Mouse (Mus musculus) left cerebral cortex, postnatal 14 days (tissue): Measurements from ENCODE around the gene Klhl26. TPM values are rescaled to one million over a fixed set of nuclear protein-coding genes. Genes with fewer than 3 reads are reported as not detected.
"Not testable (repeated sequence)": the region's sequence is repeated elsewhere in the genome, so short reads cannot be mapped to it uniquely, and the experiment has no call there.

ENCODE experiments used
- DNase-seq, 2 experiments: peaks; one replicate each; pipeline ENCODE4 v3.0.0; 2021 to 2022; ENCODE audit warnings: low spot score in 2 of 2, mixed read lengths in 1 of 2
- intact Hi-C: fragments of 180-260 bp; cut with DNase I; formaldehyde crosslinking; loops from one replicate; pipeline ENCODE4 v1.15.1; 2025
- long read RNA-seq, 2 experiments: library from polyadenylated mRNA; stranded (forward); transcript quantifications; one replicate each; pipeline ENCODE4 v2.0.0; 2021
- total RNA-seq, 2 experiments: library from RNA; stranded (reverse); gene quantifications; 2 replicates each; pipeline ENCODE4 v1.2.3; 2021

Gene Klhl26
- total RNA-seq, result 10 to 100 TPM; 37.2 to 37.9 TPM
- long read RNA-seq, experiment 1, transcript Klhl26-201 (3 exons, 2,991 nt), result major isoform, 47 of 84 reads
- long read RNA-seq, experiment 1, partial matches to known transcripts, result 2 of 84 reads
- long read RNA-seq, experiment 1, other reads (novel, unspliced or antisense), result 26 of 84 reads
- long read RNA-seq, experiment 2, transcript Klhl26-202 (2 exons, 2,734 nt), result minor isoform, 7 of 81 reads
- long read RNA-seq, experiment 2, transcript Klhl26-201 (3 exons, 2,991 nt), result major isoform, 41 of 81 reads
- long read RNA-seq, experiment 2, partial matches to known transcripts, result 0 of 81 reads
- long read RNA-seq, experiment 2, other reads (novel, unspliced or antisense), result 30 of 81 reads

DNA sequence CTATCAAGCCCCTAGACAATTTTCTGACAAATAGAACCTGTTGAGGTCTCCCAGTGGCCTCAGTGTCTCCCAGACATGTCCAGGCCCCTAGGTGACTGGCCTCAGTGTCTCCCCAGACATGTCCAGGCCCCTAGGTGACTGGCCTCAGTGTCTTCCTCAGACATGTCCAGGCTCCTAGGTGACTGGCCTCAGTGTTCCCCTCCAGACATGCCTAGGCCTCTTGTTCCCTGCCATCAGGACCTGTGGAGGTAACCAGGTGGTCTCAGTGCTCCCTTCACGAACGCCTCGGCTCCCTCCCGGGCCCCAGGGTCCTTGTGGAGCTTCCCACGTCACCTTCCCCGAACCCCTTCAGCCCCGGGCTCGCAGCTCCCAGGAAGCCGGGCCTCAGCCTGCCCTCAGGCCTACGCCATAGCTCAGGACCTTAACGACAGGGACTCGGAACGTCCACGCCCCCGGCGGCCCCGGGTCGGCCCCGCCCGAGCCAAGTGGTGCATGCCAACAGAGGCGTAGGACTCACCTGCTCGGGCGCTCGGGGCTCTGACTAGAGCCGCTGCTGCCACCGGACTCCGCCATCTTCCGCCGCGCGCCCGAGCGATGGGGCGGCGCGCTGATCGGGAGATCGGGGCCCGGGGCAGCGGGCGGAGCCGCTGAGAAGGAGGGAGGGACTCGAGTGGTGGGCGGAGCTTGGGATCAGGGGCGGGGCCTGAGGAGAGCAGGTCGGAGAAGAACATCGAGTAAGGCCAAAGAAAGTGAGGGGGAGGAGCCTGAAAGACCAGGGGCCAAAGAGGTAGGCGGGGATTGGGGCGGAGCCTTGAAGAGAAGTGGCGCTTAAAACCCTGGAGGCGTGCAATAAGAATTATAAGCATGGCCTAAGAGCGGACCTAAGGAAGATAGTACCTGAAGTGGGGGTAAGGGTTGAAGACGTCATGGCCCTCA is at the start of gene Klhl26:
Gene Klhl26 (minus strand): TSS at position 636 of the 936 bp plus-strand sequence.
- DNase-seq, result peak; percentile 88 to 90
- intact Hi-C loops, result no loop called here

DNA sequence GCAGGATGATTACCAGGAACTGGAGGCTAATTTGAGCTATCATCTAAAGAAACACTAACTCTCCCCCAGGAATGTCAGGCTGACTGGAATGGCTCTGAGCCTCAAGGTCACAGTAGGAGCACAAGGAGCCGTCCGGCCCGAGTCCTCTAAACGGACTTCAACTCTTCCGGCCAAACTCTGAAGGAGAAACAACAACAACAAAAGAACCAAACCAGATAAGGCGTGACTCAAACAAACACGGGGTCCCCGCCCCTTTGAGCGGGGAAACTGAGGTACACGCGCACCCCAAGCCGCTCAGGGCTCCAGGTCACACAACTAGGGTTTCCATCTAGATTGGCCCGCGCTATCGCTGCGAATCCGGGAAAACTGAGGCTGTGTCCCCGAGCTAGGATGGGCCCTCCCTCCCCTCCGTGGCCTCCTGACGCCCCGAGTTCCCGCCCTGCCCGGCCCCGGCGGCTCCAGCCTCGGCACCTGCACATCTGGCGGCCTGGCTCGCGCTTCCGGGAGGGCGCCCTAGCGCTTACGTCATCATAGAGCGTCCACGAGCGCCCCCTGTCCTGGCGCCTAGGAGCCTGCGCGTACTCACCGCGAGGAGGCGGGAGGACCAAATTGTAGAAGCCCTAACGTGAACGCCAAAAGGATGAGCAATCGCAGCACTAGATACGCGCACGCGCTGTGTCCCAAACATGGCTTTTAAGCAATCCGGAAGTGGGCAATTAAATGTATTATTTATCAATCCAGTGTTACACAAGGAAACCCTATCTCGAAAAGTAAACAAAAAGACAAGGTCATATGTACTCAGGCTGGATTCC is 46.0 kb upstream of the Klhl26 start:
- peak; percentile 97 for DNase-seq
- intact Hi-C loops, result no loop called here

- intact Hi-C loops, result no loop called here
- DNase-seq, result no peak
Observed at GRCm38 (mm10) chr8:70519606-70520005, 42.8 kb upstream of the Klhl26 start.

GRCm38 (mm10) chr8:70519043-70519442 is 42.3 kb upstream of the Klhl26 start:
- no peak for DNase-seq
- intact Hi-C loops, result no loop called here

DNA sequence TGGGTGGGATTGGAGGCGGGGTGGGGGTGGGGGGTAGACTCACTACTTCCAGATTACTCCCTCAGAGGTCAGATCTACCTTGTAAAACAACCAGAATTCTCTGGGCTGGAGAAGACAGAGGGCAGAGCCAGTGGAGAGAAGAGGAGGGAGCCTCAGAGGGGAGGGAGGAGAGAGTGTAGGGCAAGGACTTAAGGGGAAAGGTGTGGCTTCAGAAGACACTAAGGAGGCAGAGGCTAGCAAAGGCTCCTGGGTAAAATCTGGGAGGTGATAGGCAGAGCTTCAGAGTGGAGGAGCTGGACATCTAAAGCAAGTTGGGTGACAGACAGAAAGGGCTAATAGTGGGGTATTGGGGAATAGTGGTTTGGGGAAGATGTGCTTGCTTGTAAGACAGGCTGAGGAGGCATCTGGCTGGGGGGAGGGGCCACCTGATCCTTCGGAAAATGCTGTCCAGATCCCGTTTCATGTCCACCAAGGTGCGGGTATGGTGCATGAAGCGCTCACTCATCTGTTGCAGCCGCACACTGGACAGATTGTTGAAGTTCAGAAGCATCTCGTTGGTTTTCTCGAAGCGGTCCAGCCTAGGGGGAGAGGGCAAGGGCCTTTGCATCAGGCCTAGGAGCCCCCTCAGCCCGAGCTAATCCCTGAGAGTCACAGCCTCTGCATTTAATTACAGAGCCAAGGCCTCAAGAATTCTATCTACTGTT is 41.3 kb upstream of the Klhl26 start:
- intact Hi-C loops, result no loop called here
- no peak for DNase-seq

- DNase-seq, result peak; percentile 55 to 63
- intact Hi-C loops, result no loop called here
Observed at GRCm38 (mm10) chr8:70513441-70513840, 36.7 kb upstream of the Klhl26 start.

- intact Hi-C loops, result no loop called here
- no peak for DNase-seq
Observed at GRCm38 (mm10) chr8:70512253-70512903, 35.6 kb upstream of the Klhl26 start.

DNA sequence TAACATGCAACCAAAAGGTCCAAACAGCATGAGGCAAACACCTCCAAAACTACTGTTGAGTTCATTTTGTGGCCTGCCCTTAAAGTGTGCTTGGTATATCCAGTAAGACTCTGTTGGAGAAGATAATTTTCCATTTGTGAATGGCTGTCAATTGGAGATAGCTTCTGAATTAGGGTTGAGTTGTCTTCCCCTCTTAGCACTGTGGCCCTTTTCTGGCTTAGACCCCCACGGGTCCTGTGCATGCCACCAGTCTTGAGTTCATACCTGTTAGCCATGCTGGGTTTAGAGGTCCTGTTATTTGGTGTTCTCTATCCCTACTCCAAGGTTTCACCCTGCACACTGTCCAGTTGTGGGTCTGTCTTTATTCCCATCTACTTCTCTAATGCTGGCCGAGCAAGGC is 35.0 kb upstream of the Klhl26 start:
- intact Hi-C loops, result no loop called here

DNA sequence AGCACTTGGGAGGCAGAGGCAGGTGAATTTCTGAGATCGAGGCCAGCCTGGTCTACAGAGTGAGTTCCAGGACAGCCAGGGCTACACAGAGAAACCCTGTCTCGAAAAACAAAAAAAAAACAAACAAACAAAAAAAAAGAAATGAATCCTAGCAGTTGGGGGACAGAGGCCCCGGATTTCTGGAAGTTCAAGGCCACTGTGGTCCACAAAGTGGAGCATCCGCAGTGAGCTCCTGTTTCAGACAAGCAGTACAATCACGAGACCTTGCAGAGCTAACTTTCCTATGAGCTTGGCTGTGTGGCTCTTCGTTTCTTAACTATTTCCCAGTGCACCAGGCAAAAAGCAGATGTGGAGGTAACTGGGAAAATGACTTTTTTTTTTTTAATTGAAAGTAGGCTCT is 34.4 kb upstream of the Klhl26 start:
- DNase-seq, intact Hi-C loops: not testable (repeated sequence)

More for the DNA sequence above, 35.0 kb upstream of the Klhl26 start:
- no peak for DNase-seq

GRCm38 (mm10) chr8:70510228-70510915 is 33.6 kb upstream of the Klhl26 start, which contains the start of gene Uba52:
Uba52 (minus strand) TSS chr8:70510801.
- intact Hi-C loops, result no loop called here
- DNase-seq, result peak; percentile 98 to 99

DNA sequence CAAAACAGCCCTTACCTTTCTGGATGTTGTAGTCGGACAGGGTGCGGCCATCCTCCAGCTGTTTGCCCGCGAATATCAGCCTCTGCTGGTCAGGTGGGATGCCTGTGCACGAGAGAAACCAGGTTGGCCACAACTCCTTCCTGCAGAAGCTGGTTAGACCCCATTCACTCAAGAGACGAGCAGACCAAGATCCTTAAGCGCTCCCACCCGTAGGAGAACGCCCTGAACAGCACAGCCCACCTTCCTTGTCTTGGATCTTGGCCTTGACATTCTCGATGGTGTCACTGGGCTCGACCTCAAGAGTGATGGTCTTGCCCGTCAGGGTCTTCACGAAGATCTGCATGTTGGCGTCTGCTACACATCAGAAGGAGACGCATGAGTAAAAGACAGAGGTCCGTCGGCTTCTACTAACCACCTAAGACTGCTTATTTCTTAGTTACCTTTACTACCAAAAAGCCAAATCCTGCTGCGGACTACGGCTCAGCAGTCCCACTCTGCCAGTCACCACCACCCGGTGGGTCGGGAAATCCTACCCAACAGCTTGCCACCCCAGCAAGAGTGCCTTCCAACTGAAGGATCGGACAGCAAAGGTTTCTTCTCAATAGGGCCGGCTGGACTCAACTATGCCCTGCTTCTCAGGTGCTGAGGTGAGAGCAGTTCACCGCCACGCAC is 32.6 kb upstream of the Klhl26 start:
- intact Hi-C loops, result loop anchor here (5.0 kb wide), 1 partner anchor 167 kb away; no protein-coding TSS in a partner anchor

GRCm38 (mm10) chr8:70507027-70507393 is 30.2 kb upstream of the Klhl26 start:
- no peak for DNase-seq
- intact Hi-C loops, result loop anchor here (5.0 kb wide), 1 partner anchor 165 kb away; no protein-coding TSS in a partner anchor

More for the DNA sequence above, 32.6 kb upstream of the Klhl26 start:
- DNase-seq, result no peak

DNA sequence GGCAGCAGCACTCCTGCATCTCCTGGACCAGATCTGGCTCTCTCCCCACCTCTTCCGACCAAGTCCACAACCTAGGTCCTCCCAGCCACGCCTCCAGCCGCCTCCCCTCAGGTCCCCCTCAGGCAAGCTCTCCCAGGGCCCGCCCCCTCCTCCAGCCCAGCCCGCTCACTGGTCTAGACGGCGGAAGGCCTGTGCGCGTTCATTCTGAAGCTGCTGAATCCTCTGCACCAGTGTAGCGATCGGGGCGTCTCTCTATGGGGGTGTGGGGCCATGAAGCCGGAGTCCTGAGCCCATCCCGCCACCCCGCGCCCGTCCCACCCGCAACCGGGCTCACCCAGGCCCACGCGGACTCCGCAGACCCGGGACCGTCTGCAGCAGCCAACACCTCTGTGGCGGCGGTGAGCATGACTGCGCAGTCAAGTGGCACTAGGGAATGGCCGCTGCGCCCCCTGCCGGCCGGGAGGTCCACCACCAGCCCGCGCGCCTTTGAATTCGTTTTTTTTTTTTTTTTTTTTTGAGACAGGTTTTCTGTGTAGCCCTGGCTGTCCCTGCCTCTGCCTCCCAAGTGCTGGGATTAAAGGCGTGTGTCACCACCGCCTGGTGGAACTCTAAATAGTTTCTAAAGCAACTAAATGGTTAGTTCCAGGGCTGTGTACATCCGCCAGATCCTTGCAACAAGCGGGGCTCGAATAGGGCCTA is 29.7 kb upstream of the Klhl26 start, which contains the start of gene Rex1bd:
Gene Rex1bd (minus strand): TSS at position 425 of the 699 bp plus-strand sequence.
- intact Hi-C loops, result loop anchor here (5.0 kb wide), 1 partner anchor 164 kb away; no protein-coding TSS in a partner anchor

GRCm38 (mm10) chr8:70505698-70506327 is 29.0 kb upstream of the Klhl26 start:
- intact Hi-C loops, result loop anchor here (2.0 to 5.0 kb wide), 2 partner anchors 123 to 164 kb away; no protein-coding TSS in a partner anchor
- DNase-seq, result peak in 1 of 2 experiments; percentile 40

More for the DNA sequence above, 29.7 kb upstream of the Klhl26 start, which contains the start of gene Rex1bd:
- DNase-seq, result peak; percentile 94

DNA sequence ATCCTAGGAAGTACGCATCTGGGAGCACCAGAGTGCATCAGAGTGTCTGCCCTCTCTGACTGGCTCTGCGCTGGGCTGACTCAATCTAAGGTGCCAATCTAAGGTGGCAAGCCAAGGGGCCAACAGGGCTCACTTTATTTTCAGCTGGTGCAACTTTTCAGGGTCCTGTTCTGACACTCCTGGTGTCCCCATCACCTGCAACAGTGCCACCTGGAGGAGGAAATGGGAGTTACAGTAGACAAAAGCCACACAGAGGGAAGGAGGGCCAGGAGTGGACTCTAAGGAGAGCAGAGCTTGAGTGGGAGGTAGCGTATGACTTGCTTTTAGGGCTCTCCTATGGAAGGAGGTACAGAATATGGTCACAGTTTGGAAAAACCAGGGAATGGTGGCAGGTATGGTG is 28.1 kb upstream of the Klhl26 start:
- intact Hi-C loops, result loop anchor here (2.0 to 5.0 kb wide), 4 partner anchors 58 to 163 kb away; no protein-coding TSS in a partner anchor
- DNase-seq, result peak; percentile 81 to 86
